Mouse (Mus musculus) frontal cortex, postnatal 36 days (tissue): ENCODE measurements around the gene Olfr923.
"Not testable (repeated sequence)": the region's sequence is repeated elsewhere in the genome, so short reads cannot be mapped to it uniquely, and the experiment has no call there.

Source experiments
- DNase-seq, 2 experiments: peaks; one replicate each; pipeline ENCODE4 v3.0.0; 2022; ENCODE audit warnings: low spot score in 2 of 2

Gene Olfr923

GRCm38 (mm10) chr9:38826245-38826644 lies at the start of gene Olfr923:
Gene Olfr923, plus strand, starts transcription at chr9:38826545.
- DNase-seq = no peak

GRCm38 (mm10) chr9:38792689-38793088 lies 33.7 kb upstream of the Olfr923 start:
- no peak for DNase-seq

- DNase-seq = peak in 1 of 2 experiments; percentile 59
These were observed 20.6 kb upstream of the Olfr923 start for GRCm38 (mm10) chr9:38805696-38806095.

GRCm38 (mm10) chr9:38814314-38814713 lies 12.0 kb upstream of the Olfr923 start, which contains the start of gene Olfr922:
Gene Olfr922, plus strand, starts transcription at chr9:38814614.
- DNase-seq = no peak

GRCm38 (mm10) chr9:38815458-38815986 lies 10.8 kb upstream of the Olfr923 start:
- DNase-seq = no peak

GRCm38 (mm10) chr9:38833027-38833426 lies 6.7 kb downstream of the Olfr923 start:
- no peak for DNase-seq

GRCm38 (mm10) chr9:38844149-38844548 lies 17.8 kb downstream of the Olfr923 start, which contains the start of gene Olfr924:
Gene Olfr924, plus strand, starts transcription at chr9:38844449.
- DNase-seq = no peak

GRCm38 (mm10) chr9:38854760-38855159 lies 28.4 kb downstream of the Olfr923 start, which contains the start of gene Olfr26:
Gene Olfr26, plus strand, starts transcription at chr9:38855060.
- DNase-seq = no peak

GRCm38 (mm10) chr9:38874880-38875279 lies 48.5 kb downstream of the Olfr923 start:
- not testable (repeated sequence) for DNase-seq

GRCm38 (mm10) chr9:38876826-38877225 lies 50.5 kb downstream of the Olfr923 start, which contains the start of gene Olfr926:
Gene Olfr926, plus strand, starts transcription at chr9:38877126.
- no peak for DNase-seq
